ENCODE assay signal across 9 mouse cellular contexts in genomic region chr13:54227916-54228483, GRCm38 (mm10). TPM values are rescaled to one million over a fixed set of nuclear protein-coding genes. Genes with fewer than 3 reads are reported as not detected.
DNase-seq lines count a peak whose midpoint lies in the region; ATAC-seq and TF ChIP-seq lines count a peak whose summit lies in the region.
"Had no signal": no experiment of that assay in that cellular context is flagged by ENCODE, and none has a peak within 500 bp of the region (broad histone marks: within the 10 kb centered on the region; RNA-seq: fewer than 3 reads in every experiment).

No protein-coding gene starts in this region.

- DNase-seq in urinary bladder, postnatal 25 days (ENCODE audit: low spot score), result peak; percentile 28
- DNase-seq in urinary bladder, postnatal 4 days (ENCODE audit: low spot score in 2 of 2), result no peak
- peak; percentile 39 for DNase-seq in cerebellum, adult 8-10 months
- peak; percentile 51 to 85 for DNase-seq in frontal cortex, adult 2 months (ENCODE audit: extremely low spot score in 1 of 2, low spot score in 1 of 2)
- peak; percentile 83 for DNase-seq in hindbrain, postnatal 0 days (ENCODE audit: low spot score)
- peak; percentile 57 for DNase-seq in left cerebral cortex, postnatal 4 days

- no peaks in the 10 kb centered on the region for H3K36me3 ChIP-seq in hindbrain, postnatal 0 days (ENCODE audit: insufficient read depth, low read length)
- H3K36me3 ChIP-seq in neural tube, embryonic 12.5 days, result no peaks in the 10 kb centered on the region
- H3K36me3 ChIP-seq: neural tube, embryonic 13.5 days had no signal

- H3K9ac ChIP-seq in hindbrain, postnatal 0 days (replicated peaks; ENCODE audit: low read length), result no peak overlapping the region
- no peak overlapping the region for H3K9ac ChIP-seq in neural tube, embryonic 12.5 days
- H3K9ac ChIP-seq: neural tube, embryonic 13.5 days had no signal

- H3K27me3 ChIP-seq in hindbrain, postnatal 0 days (ENCODE audit: insufficient read depth, low read length), result no peaks in the 10 kb centered on the region
- H3K27me3 ChIP-seq in neural tube, embryonic 12.5 days (replicated peaks), result no peaks in the 10 kb centered on the region; the same call in 1 of the 2 replicates
- H3K27me3 ChIP-seq: neural tube, embryonic 13.5 days had no signal

- H3K27ac ChIP-seq in hindbrain, postnatal 0 days, result no peak overlapping the region
- H3K27ac ChIP-seq in neural tube, embryonic 12.5 days, result no peak overlapping the region
- H3K27ac ChIP-seq: neural tube, embryonic 13.5 days had no signal

- 0 out of 2 replicates have a peak overlapping the region, but pooled peaks have one; percentile 8 for H3K4me2 ChIP-seq in hindbrain, postnatal 0 days (ENCODE audit: low read depth, low read length)
- 0 out of 2 replicates have a peak overlapping the region, but pooled peaks have one; percentile 2 for H3K4me2 ChIP-seq in neural tube, embryonic 12.5 days (replicated peaks)
- H3K4me2 ChIP-seq: neural tube, embryonic 13.5 days had no signal

- TF ChIP-seq CTCF in hindbrain, postnatal 0 days (IDR thresholded peaks at IDR 0.05; ENCODE audit: low read depth), result peak; percentile 80

- intact Hi-C loops in left cerebral cortex, postnatal 4 days (cut with DNase I), result loop anchor here (5.0 kb wide), 1 partner anchor 116 kb away; no protein-coding TSS in a partner anchor

- ATAC-seq in hindbrain, postnatal 0 days, result peak; percentile 76; the same call in 1 of the 2 replicates
- ATAC-seq in neural tube, embryonic 12.5 days (ENCODE audit: low FRiP score, low read depth), result no peak; the same call in 1 of the 2 replicates
- no peak for ATAC-seq in erythroid progenitor cell, adult 5-6 weeks (replicated peaks; ENCODE audit: low FRiP score, poor library complexity, severe bottlenecking)

- H3K4me1 ChIP-seq in hindbrain, postnatal 0 days (ENCODE audit: insufficient read depth, low read length), result no peaks in the 10 kb centered on the region
- 0 out of 2 replicates have a peak, but pooled peaks cover 1% of the 10 kb centered on the region for H3K4me1 ChIP-seq in neural tube, embryonic 12.5 days

- WGBS in hindbrain, postnatal 0 days, result 22% methylated on average over 13 of the region's 13 CpGs
- 24% methylated on average over 13 of the region's 13 CpGs for WGBS in neural tube, embryonic 12.5 days

- H3K9me3 ChIP-seq in hindbrain, postnatal 0 days (ENCODE audit: low read length), result no peaks in the 10 kb centered on the region
- no peaks in the 10 kb centered on the region for H3K9me3 ChIP-seq in neural tube, embryonic 12.5 days
- H3K9me3 ChIP-seq: neural tube, embryonic 13.5 days had no signal

- H3K4me3 ChIP-seq in hindbrain, postnatal 0 days (ENCODE audit: low read length), result no peak overlapping the region
- H3K4me3 ChIP-seq in neural tube, embryonic 12.5 days, result no peak overlapping the region
- H3K4me3 ChIP-seq: neural tube, embryonic 13.5 days had no signal

RNA-seq across cellular contexts. Expression of gene Hrh2, which starts 36.1 kb away (rescaled TPM):
- 12.9 and 14.1 TPM in 2 replicates for polyA plus RNA-seq in frontal cortex, adult 2 months (2012; rRNA removed)
- 1.8 and 2.9 TPM in 2 replicates for total RNA-seq in hindbrain, postnatal 0 days (2014; rRNA removed)
- polyA plus RNA-seq in hindbrain, postnatal 0 days (2015; fragmentation: Nextera tagmentation; extraction: Ambion mirVana), result 0.78 and 0.98 TPM in 2 replicates
- total RNA-seq in left cerebral cortex, postnatal 4 days (2021), result 1 to 10 TPM; 3.9 to 4.1 TPM
- polyA plus RNA-seq in neural tube, embryonic 12.5 days (2016; fragmentation: Nextera tagmentation; extraction: Ambion mirVana), result 0.06 and 0.08 TPM in 2 replicates
- 1.1 and 2.1 TPM in 2 replicates for total RNA-seq in erythroid progenitor cell, adult 5-6 weeks (2015; ENCODE audit: low replicate concordance)
- 1.9 and 2.6 TPM in 2 replicates for total RNA-seq in erythroid progenitor cell, adult 5-6 weeks (2017; ENCODE audit: low replicate concordance)

Comparison
In these comparisons a context has a peak if more than half of its experiments do, and no peak if none do; other contexts are left out.
1. DNase-seq: peak in urinary bladder, postnatal 25 days (single experiment), cerebellum, adult 8-10 months (single experiment), frontal cortex, adult 2 months (2 of 2), hindbrain, postnatal 0 days (single experiment) and left cerebral cortex, postnatal 4 days (single experiment); none in urinary bladder, postnatal 4 days (0 of 2).